Comparison of ENCODE assay signal across 9 mouse cellular contexts in genomic region chr13:52582506-52582877, GRCm38 (mm10). TPM values are rescaled to one million over a fixed set of nuclear protein-coding genes. Genes with fewer than 3 reads are reported as not detected.
DNase-seq lines count a peak whose midpoint lies in the region; ATAC-seq and TF ChIP-seq lines count a peak whose summit lies in the region.
"Had no signal": no experiment of that assay in that cellular context is flagged by ENCODE, and none has a peak within 500 bp of the region (broad histone marks: within the 10 kb centered on the region; RNA-seq: fewer than 3 reads in every experiment).

No protein-coding gene starts in this region.

- H3K4me1 ChIP-seq in heart, embryonic 13.5 days: peaks cover 22% of the 10 kb centered on the region
- peaks cover 8% of the 10 kb centered on the region; the same call in 1 of the 2 replicates for H3K4me1 ChIP-seq in bone marrow, adult 2 months (ENCODE audit: control insufficient read depth, insufficient read depth, low read length)
- 0 out of 2 replicates have a peak, but pooled peaks cover 5% of the 10 kb centered on the region for H3K4me1 ChIP-seq in hindbrain, embryonic 14.5 days (replicated peaks; ENCODE audit: control insufficient read depth, insufficient read depth, low read length)
- peaks cover 3% of the 10 kb centered on the region; the same call in 1 of the 2 replicates for H3K4me1 ChIP-seq in midbrain, embryonic 11.5 days (ENCODE audit: control insufficient read depth, insufficient read depth, low read length)

- TF ChIP-seq CTCF in bone marrow, adult 2 months (IDR thresholded peaks at IDR 0.05; ENCODE audit: control insufficient read depth, insufficient read depth, low read length): no peak

- intact Hi-C loops in heart, postnatal 10 days (cut with DNase I): no loop called here

- TF ChIP-seq POLR2A in bone marrow, adult 2 months (IDR thresholded peaks at IDR 0.05; ENCODE audit: borderline replicate concordance, control insufficient read depth, low read depth, low read length): no peak

- H3K27ac ChIP-seq in heart, embryonic 13.5 days (replicated peaks): peak overlapping the region; percentile 61; the same call in 1 of the 2 replicates
- H3K27ac ChIP-seq in bone marrow, adult 2 months (ENCODE audit: control insufficient read depth, insufficient read depth, low read depth, low read length, poor library complexity): peak overlapping the region; percentile 99
- no peak overlapping the region for H3K27ac ChIP-seq in hindbrain, embryonic 14.5 days
- no peak overlapping the region for H3K27ac ChIP-seq in midbrain, embryonic 11.5 days (ENCODE audit: low read depth, low read length)

- no peaks in the 10 kb centered on the region for H3K9me3 ChIP-seq in heart, embryonic 13.5 days
- no peaks in the 10 kb centered on the region for H3K9me3 ChIP-seq in hindbrain, embryonic 14.5 days (ENCODE audit: control insufficient read depth, low read length)
- no peaks in the 10 kb centered on the region for H3K9me3 ChIP-seq in midbrain, embryonic 11.5 days (ENCODE audit: control insufficient read depth, low read length)

- DNase-seq in heart, postnatal 10 days: no peak
- DNase-seq in hindbrain, embryonic 14.5 days (ENCODE audit: low spot score): no peak
- no peak for DNase-seq in midbrain, embryonic 11.5 days (ENCODE audit: low spot score, missing footprints)
- peak; percentile 57 for DNase-seq in thymus, postnatal 14 days
- no peak for DNase-seq in layer of hippocampus, postnatal 10 days (ENCODE audit: low spot score in 2 of 2)
- no peak for DNase-seq in left cerebral cortex, adult 11 months (ENCODE audit: low spot score)

- no peaks in the 10 kb centered on the region for H3K36me3 ChIP-seq in heart, embryonic 13.5 days
- no peaks in the 10 kb centered on the region for H3K36me3 ChIP-seq in hindbrain, embryonic 14.5 days (replicated peaks; ENCODE audit: control insufficient read depth, insufficient read depth)
- H3K36me3 ChIP-seq in midbrain, embryonic 11.5 days (ENCODE audit: control insufficient read depth, insufficient read depth, low read length): no peaks in the 10 kb centered on the region

- no peaks in the 10 kb centered on the region for H3K27me3 ChIP-seq in heart, embryonic 13.5 days (replicated peaks)
- H3K27me3 ChIP-seq in hindbrain, embryonic 14.5 days (ENCODE audit: control insufficient read depth, insufficient read depth, low read length): peaks cover 27% of the 10 kb centered on the region
- peaks cover 18% of the 10 kb centered on the region for H3K27me3 ChIP-seq in midbrain, embryonic 11.5 days (ENCODE audit: control insufficient read depth, insufficient read depth, low read length)

- no peak for ATAC-seq in heart, embryonic 13.5 days (ENCODE audit: extremely low read depth, insufficient number of reproducible peaks, low FRiP score, low TSS enrichment)
- no peak for ATAC-seq in hindbrain, embryonic 14.5 days (ENCODE audit: low FRiP score)
- no peak for ATAC-seq in midbrain, embryonic 11.5 days (ENCODE audit: low FRiP score)
- ATAC-seq: Patski had no signal

- WGBS in heart, embryonic 13.5 days: 19% methylated on average over 9 of the region's 9 CpGs
- WGBS in bone marrow, adult 2 months: 7% methylated on average over 9 of the region's 9 CpGs
- 20% methylated on average over 9 of the region's 9 CpGs for WGBS in hindbrain, embryonic 14.5 days
- WGBS in midbrain, embryonic 11.5 days: 22% methylated on average over 9 of the region's 9 CpGs

- H3K4me3 ChIP-seq in heart, embryonic 13.5 days: peak overlapping the region; percentile 64
- H3K4me3 ChIP-seq in bone marrow, adult 2 months (replicated peaks; ENCODE audit: control insufficient read depth, low read depth, low read length): peak overlapping the region; percentile 81
- H3K4me3 ChIP-seq in hindbrain, embryonic 14.5 days (replicated peaks; ENCODE audit: low read length): peak overlapping the region; percentile 62
- peak overlapping the region; percentile 60 for H3K4me3 ChIP-seq in midbrain, embryonic 11.5 days (ENCODE audit: low read depth, low read length)

- H3K9ac ChIP-seq in heart, embryonic 13.5 days: peak overlapping the region; percentile 81
- peak overlapping the region; percentile 57; the same call in 1 of the 2 replicates for H3K9ac ChIP-seq in hindbrain, embryonic 14.5 days
- no peak overlapping the region for H3K9ac ChIP-seq in midbrain, embryonic 11.5 days (ENCODE audit: low read length)

- peak overlapping the region; percentile 75 for H3K4me2 ChIP-seq in heart, embryonic 13.5 days
- peak overlapping the region; percentile 99 for H3K4me2 ChIP-seq in hindbrain, embryonic 14.5 days (replicated peaks)
- H3K4me2 ChIP-seq in midbrain, embryonic 11.5 days: peak overlapping the region; percentile 96

RNA-seq across cellular contexts. Expression of gene Syk, which starts 0.5 kb away (rescaled TPM):
- polyA plus RNA-seq in heart, embryonic 13.5 days (2015; fragmentation: Nextera tagmentation; extraction: Ambion mirVana): 6.3 and 6.5 TPM in 2 replicates
- total RNA-seq in heart, postnatal 10 days (2021): 10 to 100 TPM; 17.6 to 22.0 TPM
- 52.8 and 120 TPM in 2 replicates for polyA plus RNA-seq in bone marrow, adult 2 months (2011; ENCODE audit: insufficient read depth, insufficient read length, low replicate concordance, missing spikeins)
- polyA plus RNA-seq in hindbrain, embryonic 14.5 days (2014; fragmentation: Nextera tagmentation; extraction: Ambion mirVana): 1.6 and 2.0 TPM in 2 replicates
- 2.1 and 2.3 TPM in 2 replicates for polyA plus RNA-seq in midbrain, embryonic 11.5 days (2014; fragmentation: Nextera tagmentation; extraction: Ambion mirVana)
- 1 to 10 TPM; 6.6 to 8.2 TPM for total RNA-seq in layer of hippocampus, postnatal 10 days (2021)
- polyA plus RNA-seq: Patski had no signal

RNA-seq across cellular contexts. Expression of gene Diras2, which starts 51.4 kb away (rescaled TPM):
- 0.52 and 0.65 TPM in 2 replicates for polyA plus RNA-seq in heart, embryonic 13.5 days (2015; fragmentation: Nextera tagmentation; extraction: Ambion mirVana)
- 1 to 10 TPM in 1 of 2 experiments, under 1 TPM in 1; 0.79 to 1.4 TPM for total RNA-seq in heart, postnatal 10 days (2021)
- 3.1 and 5.9 TPM in 2 replicates for polyA plus RNA-seq in bone marrow, adult 2 months (2011; ENCODE audit: insufficient read depth, insufficient read length, low replicate concordance, missing spikeins)
- polyA plus RNA-seq in hindbrain, embryonic 14.5 days (2014; fragmentation: Nextera tagmentation; extraction: Ambion mirVana): 4.0 and 4.9 TPM in 2 replicates
- 0.08 and 0.16 TPM in 2 replicates for polyA plus RNA-seq in midbrain, embryonic 11.5 days (2014; fragmentation: Nextera tagmentation; extraction: Ambion mirVana)
- total RNA-seq in layer of hippocampus, postnatal 10 days (2021): 100 to 1,000 TPM; 151 to 162 TPM
- polyA plus RNA-seq: Patski had no signal

Comparison
In these comparisons a context has a peak if more than half of its experiments do, and no peak if none do; other contexts are left out.
1. H3K27ac ChIP-seq: peak in heart, embryonic 13.5 days (single experiment) and bone marrow, adult 2 months (single experiment); none in hindbrain, embryonic 14.5 days (single experiment) and midbrain, embryonic 11.5 days (single experiment).
2. Peak in every context shown above with its lines, with median percentiles within 50 percentile points of each other: H3K4me2 ChIP-seq and H3K4me3 ChIP-seq.